In the genomic region with DNA sequence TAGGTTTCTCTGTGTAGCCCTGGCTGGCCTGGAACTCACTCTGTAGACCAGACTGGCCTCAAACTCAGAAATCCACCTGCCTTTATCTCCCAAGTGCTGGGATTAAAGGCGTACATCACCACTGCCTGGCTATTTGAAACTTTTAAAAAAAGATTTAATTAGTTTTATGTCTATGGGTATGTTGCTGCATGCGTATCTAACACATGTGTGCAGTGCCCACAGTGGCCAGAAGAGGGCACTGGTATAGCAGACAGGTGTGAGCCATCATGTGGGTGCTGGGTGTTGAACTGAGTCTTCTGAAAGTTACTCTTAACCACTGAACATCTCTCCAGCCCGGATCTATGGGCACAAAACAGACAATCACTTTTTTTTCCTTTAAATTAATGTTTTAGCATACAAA, we compare ENCODE assay signal across 8 mouse cellular contexts. TPM values are rescaled to one million over a fixed set of nuclear protein-coding genes. Genes with fewer than 3 reads are reported as not detected.
DNase-seq lines count a peak whose midpoint lies in the region; ATAC-seq and TF ChIP-seq lines count a peak whose summit lies in the region.

No protein-coding gene starts in this region.

- H3K36me3 ChIP-seq in intestine, postnatal 0 days (ENCODE audit: control insufficient read depth, insufficient read depth) = no peaks in the 10 kb centered on the region
- H3K36me3 ChIP-seq in intestine, embryonic 16.5 days (ENCODE audit: control insufficient read depth, insufficient read depth, low read length) = no peaks in the 10 kb centered on the region
- no peaks in the 10 kb centered on the region for H3K36me3 ChIP-seq in hindbrain, embryonic 14.5 days (replicated peaks; ENCODE audit: control insufficient read depth, insufficient read depth)

- H3K9me3 ChIP-seq in intestine, postnatal 0 days (ENCODE audit: control insufficient read depth) = no peaks in the 10 kb centered on the region
- no peaks in the 10 kb centered on the region for H3K9me3 ChIP-seq in intestine, embryonic 16.5 days (ENCODE audit: control insufficient read depth, low read length)
- no peaks in the 10 kb centered on the region for H3K9me3 ChIP-seq in hindbrain, embryonic 14.5 days (ENCODE audit: control insufficient read depth, low read length)

- H3K4me3 ChIP-seq in intestine, postnatal 0 days (ENCODE audit: low read depth, low read length) = no peak overlapping the region
- H3K4me3 ChIP-seq in intestine, embryonic 16.5 days (ENCODE audit: low read length) = no peak overlapping the region
- no peak overlapping the region for H3K4me3 ChIP-seq in hindbrain, embryonic 14.5 days (replicated peaks; ENCODE audit: low read length)

- H3K9ac ChIP-seq in intestine, postnatal 0 days (ENCODE audit: low read depth, low read length) = no peak overlapping the region
- no peak overlapping the region for H3K9ac ChIP-seq in intestine, embryonic 16.5 days (ENCODE audit: low read depth, low read length)
- no peak overlapping the region for H3K9ac ChIP-seq in hindbrain, embryonic 14.5 days

- H3K27me3 ChIP-seq in intestine, postnatal 0 days (replicated peaks; ENCODE audit: control insufficient read depth, insufficient read depth, low read length) = no peaks in the 10 kb centered on the region
- no peaks in the 10 kb centered on the region for H3K27me3 ChIP-seq in intestine, embryonic 16.5 days (replicated peaks; ENCODE audit: control insufficient read depth, insufficient read depth, low read length)
- no peaks in the 10 kb centered on the region for H3K27me3 ChIP-seq in hindbrain, embryonic 14.5 days (ENCODE audit: control insufficient read depth, insufficient read depth, low read length)

- WGBS in intestine, postnatal 0 days = over 99% methylated on average over 3 of the region's 3 CpGs
- 96% methylated on average over 3 of the region's 3 CpGs for WGBS in intestine, embryonic 16.5 days
- 94% methylated on average over 3 of the region's 3 CpGs for WGBS in hindbrain, embryonic 14.5 days

- ATAC-seq in intestine, postnatal 0 days = no peak
- ATAC-seq in intestine, embryonic 16.5 days = no peak
- ATAC-seq in CD4-positive, CD25-positive, alpha-beta regulatory T cell, adult 4 months = peak; percentile 49
- peak; percentile 72 for ATAC-seq in megakaryocyte progenitor cell, adult 5-6 weeks (replicated peaks; ENCODE audit: poor library complexity)
- ATAC-seq in hindbrain, embryonic 14.5 days (ENCODE audit: low FRiP score) = no peak

- no peak for DNase-seq in brain, embryonic 14.5 days (ENCODE audit: low read depth)
- no peak for DNase-seq in adrenal gland, adult 8-10 months
- DNase-seq in ovary, postnatal 14 days (ENCODE audit: low spot score) = no peak
- DNase-seq in hindbrain, embryonic 14.5 days (ENCODE audit: low spot score) = no peak

- H3K4me2 ChIP-seq in intestine, postnatal 0 days (replicated peaks; ENCODE audit: low read depth) = no peak overlapping the region
- no peak overlapping the region for H3K4me2 ChIP-seq in intestine, embryonic 16.5 days (ENCODE audit: low read depth, low read length)
- H3K4me2 ChIP-seq in hindbrain, embryonic 14.5 days (replicated peaks) = no peak overlapping the region

- TF ChIP-seq CTCF in intestine, postnatal 0 days (IDR thresholded peaks at IDR 0.05; ENCODE audit: low read depth) = peak; percentile 59
- peak; percentile 24; the same call in 1 of the 2 replicates for TF ChIP-seq CTCF in brain, embryonic 14.5 days (IDR thresholded peaks at IDR 0.05; ENCODE audit: borderline replicate concordance, extremely low read depth, insufficient read depth, insufficient read length)

- H3K27ac ChIP-seq in intestine, postnatal 0 days (ENCODE audit: low read depth, low read length) = no peak overlapping the region
- H3K27ac ChIP-seq in intestine, embryonic 16.5 days (ENCODE audit: low read length) = no peak overlapping the region
- H3K27ac ChIP-seq in hindbrain, embryonic 14.5 days = no peak overlapping the region

- no peaks in the 10 kb centered on the region for H3K4me1 ChIP-seq in intestine, postnatal 0 days (replicated peaks; ENCODE audit: control insufficient read depth, insufficient read depth, low read length)
- H3K4me1 ChIP-seq in intestine, embryonic 16.5 days (ENCODE audit: control insufficient read depth, insufficient read depth, low read length) = peaks cover 8% of the 10 kb centered on the region
- H3K4me1 ChIP-seq in hindbrain, embryonic 14.5 days (replicated peaks; ENCODE audit: control insufficient read depth, insufficient read depth, low read length) = 0 out of 2 replicates have a peak, but pooled peaks cover 4% of the 10 kb centered on the region

- no peak for TF ChIP-seq POLR2A in brain, embryonic 14.5 days (IDR thresholded peaks at IDR 0.05; ENCODE audit: borderline replicate concordance, extremely low read depth, insufficient read depth, insufficient read length, poor library complexity, severe bottlenecking)

RNA-seq across cellular contexts. Expression of a gene that starts 7.5 kb away (rescaled TPM):
- polyA plus RNA-seq in intestine, postnatal 0 days (2015; fragmentation: Nextera tagmentation; extraction: Ambion mirVana) = 1.6 and 2.0 TPM in 2 replicates
- 2.2 and 2.7 TPM in 2 replicates for polyA plus RNA-seq in intestine, embryonic 16.5 days (2015; fragmentation: Nextera tagmentation; extraction: Ambion mirVana)
- 1 to 10 TPM; 4.6 to 4.9 TPM for polyA plus RNA-seq in CD4-positive, CD25-positive, alpha-beta regulatory T cell, adult 4 months (2017; shearing (Covaris generic))
- polyA plus RNA-seq in brain, embryonic 14.5 days (2012; rRNA removed) = 12.7 and 22.1 TPM in 2 replicates
- 7.8 and 10.4 TPM in 2 replicates for total RNA-seq in megakaryocyte progenitor cell, adult 5-6 weeks (2015)
- total RNA-seq in megakaryocyte progenitor cell, adult 5-6 weeks (2017) = 14.0 and 14.5 TPM in 2 replicates
- 10 to 100 TPM; 22.1 to 35.7 (median 29.2) TPM for total RNA-seq in adrenal gland, adult 8-10 months (2022)
- polyA plus RNA-seq in hindbrain, embryonic 14.5 days (2014; fragmentation: Nextera tagmentation; extraction: Ambion mirVana) = 8.1 and 9.2 TPM in 2 replicates

RNA-seq across cellular contexts. Expression of a gene that starts 42.3 kb away (rescaled TPM):
- polyA plus RNA-seq in intestine, postnatal 0 days (2015; fragmentation: Nextera tagmentation; extraction: Ambion mirVana) = 0.35 and 0.52 TPM in 2 replicates
- polyA plus RNA-seq in intestine, embryonic 16.5 days (2015; fragmentation: Nextera tagmentation; extraction: Ambion mirVana) = 0.26 and 0.48 TPM in 2 replicates
- polyA plus RNA-seq in CD4-positive, CD25-positive, alpha-beta regulatory T cell, adult 4 months (2017; shearing (Covaris generic)) = 1 to 10 TPM in 1 of 2 experiments, under 1 TPM in 1; 0.66 to 4.8 TPM
- 11.0 and 13.7 TPM in 2 replicates for polyA plus RNA-seq in brain, embryonic 14.5 days (2012; rRNA removed)
- total RNA-seq in megakaryocyte progenitor cell, adult 5-6 weeks (2015) = 5.3 and 6.3 TPM in 2 replicates
- total RNA-seq in megakaryocyte progenitor cell, adult 5-6 weeks (2017) = 11.9 and 17.3 TPM in 2 replicates
- 10 to 100 TPM; 28.0 to 44.6 (median 34.7) TPM for total RNA-seq in adrenal gland, adult 8-10 months (2022)
- polyA plus RNA-seq in hindbrain, embryonic 14.5 days (2014; fragmentation: Nextera tagmentation; extraction: Ambion mirVana) = 0.69 and 0.79 TPM in 2 replicates

Comparison
In these comparisons a context has a peak if more than half of its experiments do, and no peak if none do; other contexts are left out.
1. ATAC-seq: peak in CD4-positive, CD25-positive, alpha-beta regulatory T cell, adult 4 months (single experiment) and megakaryocyte progenitor cell, adult 5-6 weeks (single experiment); none in intestine, postnatal 0 days (single experiment), intestine, embryonic 16.5 days (single experiment) and hindbrain, embryonic 14.5 days (single experiment).